Mouse (Mus musculus) brain, embryonic 14.5 days (tissue): ENCODE measurements at regions not wholly inside any gene's neighbourhood (a gene's known extent, or its start where the extent isn't known, plus 50 kb on each side); places are given as distances from the start of the nearest gene placed in this dataset.

Experiments used
- DNase-seq: peaks from one replicate; pipeline ENCODE4 v3.0.0-alpha.2; 2011; ENCODE audit warnings: low read depth
- CTCF ChIP-seq: fragments of 200-500 bp; IDR thresholded peaks from 2 replicates; pipeline ENCODE4 v1.5.1; 2012; ENCODE audit warnings: inconsistent platforms, mild to moderate bottlenecking, moderate library complexity, borderline replicate concordance; ENCODE audit not compliant: insufficient read depth, insufficient read length; ENCODE audit errors: extremely low read depth
- POLR2A ChIP-seq: fragments of 200-500 bp; IDR thresholded peaks from 2 replicates; pipeline ENCODE4 v1.6.1; 2012; ENCODE audit warnings: mild to moderate bottlenecking, inconsistent platforms, borderline replicate concordance; ENCODE audit not compliant: poor library complexity, insufficient read depth, insufficient read length, severe bottlenecking; ENCODE audit errors: extremely low read depth

GRCm38 (mm10) chr12:14088960-14089359 lies 62.9 kb downstream of the Fam84a start:
- no peak for TF ChIP-seq CTCF
- TF ChIP-seq POLR2A: no peak

GRCm38 (mm10) chr12:14082771-14083170 lies 69.1 kb downstream of the Fam84a start:
- no peak for TF ChIP-seq POLR2A
- TF ChIP-seq CTCF: no peak
- DNase-seq: no peak

More at GRCm38 (mm10) chr12:14088960-14089359, 62.9 kb downstream of the Fam84a start:
- DNase-seq: peak; percentile 94

GRCm38 (mm10) chr12:14079892-14080291 lies 72.0 kb downstream of the Fam84a start:
- TF ChIP-seq POLR2A: no peak
- TF ChIP-seq CTCF: no peak
- no peak for DNase-seq

- peak; percentile 39 for DNase-seq
- TF ChIP-seq POLR2A: no peak
- no peak for TF ChIP-seq CTCF
Measured at GRCm38 (mm10) chr12:14069049-14069448, 82.8 kb downstream of the Fam84a start.

GRCm38 (mm10) chr12:14065401-14065800 lies 86.5 kb downstream of the Fam84a start:
- no peak for DNase-seq
- TF ChIP-seq CTCF (no peak), POLR2A (no peak)

DNA sequence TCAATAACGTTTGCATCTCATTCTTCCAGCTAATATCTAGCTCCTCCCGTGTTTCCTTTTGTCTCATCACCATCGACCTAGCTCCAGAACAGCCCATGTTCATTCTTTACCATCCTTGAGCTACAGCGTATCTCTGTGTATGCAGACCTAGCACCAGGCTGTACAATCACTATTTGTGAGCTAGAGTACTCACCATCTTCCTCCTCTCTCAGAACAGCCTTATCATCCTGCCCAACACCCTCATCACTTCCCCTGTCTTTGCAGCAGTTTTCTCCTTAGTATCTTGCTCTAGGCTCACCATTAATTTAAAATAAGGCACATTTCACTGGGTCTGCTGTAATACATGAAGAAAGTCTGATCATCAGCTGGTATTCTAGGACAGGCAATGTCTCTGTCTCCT lies 88.6 kb downstream of the Fam84a start:
- TF ChIP-seq CTCF (no peak), POLR2A (no peak)
- DNase-seq: no peak

- DNase-seq: no peak
- no peak for TF ChIP-seq CTCF
- no peak for TF ChIP-seq POLR2A
Measured at GRCm38 (mm10) chr12:14056116-14056515, 95.7 kb downstream of the Fam84a start.

- peak; percentile 40 for DNase-seq
- TF ChIP-seq POLR2A (no peak), CTCF (no peak)
Measured at GRCm38 (mm10) chr12:14032363-14032762, 119.5 kb downstream of the Fam84a start.

- no peak for DNase-seq
- TF ChIP-seq POLR2A: no peak
- no peak for TF ChIP-seq CTCF
Measured at GRCm38 (mm10) chr12:14015271-14015670, 136.6 kb downstream of the Fam84a start.

GRCm38 (mm10) chr12:14005991-14006390 lies 145.9 kb downstream of the Fam84a start:
- TF ChIP-seq POLR2A: no peak
- no peak for TF ChIP-seq CTCF
- no peak for DNase-seq

GRCm38 (mm10) chr12:14001672-14002071 lies 150.2 kb downstream of the Fam84a start:
- DNase-seq: no peak
- TF ChIP-seq CTCF (no peak), POLR2A (no peak)

DNA sequence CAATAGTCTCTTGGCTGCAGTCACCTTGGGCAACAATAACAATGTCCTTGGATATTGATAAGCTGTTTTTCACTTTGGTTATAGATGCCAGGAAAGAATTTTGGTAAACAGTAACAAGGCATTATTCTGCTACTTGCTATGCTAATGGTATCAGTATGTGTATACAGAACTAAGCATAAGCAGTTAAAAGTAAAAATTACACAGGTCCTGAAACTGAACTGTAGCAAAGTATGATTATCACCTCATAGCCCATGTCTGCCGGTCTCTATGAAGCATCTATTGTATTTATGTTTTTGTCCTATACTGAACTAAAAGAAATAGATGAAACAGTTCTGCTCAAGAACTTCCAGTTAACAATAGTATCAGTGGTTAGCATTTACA lies 167.5 kb downstream of the Fam84a start:
- no peak for DNase-seq
- TF ChIP-seq POLR2A (no peak), CTCF (no peak)
